Mouse (Mus musculus) kidney, adult 2 months (tissue): ENCODE data around the gene Parp14.

ENCODE experiments used
- CTCF ChIP-seq: fragments of 200-500 bp; conservative IDR thresholded peaks from 2 replicates; pipeline ENCODE4 v1.5.1; 2011; ENCODE audit warnings: low read depth, mild to moderate bottlenecking, control low read depth, low read length, moderate library complexity, mixed read lengths; ENCODE audit not compliant: insufficient read depth, insufficient read length
- POLR2A ChIP-seq: fragments of 200-500 bp; IDR thresholded peaks from one replicate; pipeline ENCODE4 v1.6.1; 2011; ENCODE audit warnings: low read depth, low read length, control low read depth

- TF ChIP-seq POLR2A (no peak), CTCF (no peak)
Observed at GRCm38 (mm10) chr16:35906887-35907286, 35.5 kb upstream of the Parp14 start.
